ENCODE assay signal across 14 mouse cellular contexts in the genomic region with DNA sequence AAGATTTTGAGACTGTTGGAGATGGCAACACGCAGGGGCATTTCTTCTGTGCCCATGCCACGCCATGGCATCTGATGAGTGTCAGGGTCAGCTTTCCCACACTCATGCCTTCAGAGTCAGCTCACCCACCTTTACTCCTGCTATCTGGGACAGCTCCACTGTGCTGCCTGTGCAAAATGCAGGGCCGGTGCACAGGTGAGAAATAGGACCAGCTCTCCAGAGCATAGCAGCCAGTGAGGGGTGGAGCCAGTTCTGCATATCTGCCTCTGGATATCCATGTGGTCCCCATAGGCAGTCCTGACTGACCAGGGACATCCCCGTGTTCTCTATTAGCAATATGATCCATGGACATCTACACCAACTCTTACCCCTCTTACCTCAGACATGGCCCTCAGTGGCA.
"Had no signal": no experiment of that assay in that cellular context is flagged by ENCODE, and none has a peak within 500 bp of the region (broad histone marks: within the 10 kb centered on the region; RNA-seq: fewer than 3 reads in every experiment).

No protein-coding gene starts in this region.

- H3K36me3 ChIP-seq: kidney, embryonic 15.5 days; liver, embryonic 12.5 days; midbrain, embryonic 10.5 days; neural tube, embryonic 12.5 days had no signal

- DNase-seq: kidney, postnatal 14 days; left cerebral cortex, postnatal 4 days; lung, embryonic 14.5 days; lung, postnatal 10 days; lung, postnatal 4 days; retina, postnatal 1 day; right cerebral cortex, postnatal 4 days; spleen, adult 18-20 months; thymus, postnatal 36 days had no signal

- H3K4me3 ChIP-seq: kidney, embryonic 15.5 days; liver, embryonic 12.5 days; midbrain, embryonic 10.5 days; myocyte; neural tube, embryonic 12.5 days had no signal

- ATAC-seq: liver, embryonic 12.5 days had no signal

- H3K27ac ChIP-seq: kidney, embryonic 15.5 days; liver, embryonic 12.5 days; midbrain, embryonic 10.5 days; neural tube, embryonic 12.5 days had no signal

- H3K4me1 ChIP-seq: kidney, embryonic 15.5 days; liver, embryonic 12.5 days; midbrain, embryonic 10.5 days; neural tube, embryonic 12.5 days had no signal

- H3K4me2 ChIP-seq: kidney, embryonic 15.5 days; liver, embryonic 12.5 days; lung, embryonic 14.5 days; neural tube, embryonic 12.5 days had no signal

- H3K9ac ChIP-seq: kidney, embryonic 15.5 days; liver, embryonic 12.5 days; lung, embryonic 14.5 days; neural tube, embryonic 12.5 days had no signal

- H3K9me3 ChIP-seq: kidney, embryonic 15.5 days; liver, embryonic 12.5 days; midbrain, embryonic 10.5 days; neural tube, embryonic 12.5 days had no signal

- H3K27me3 ChIP-seq: kidney, embryonic 15.5 days; liver, embryonic 12.5 days; neural tube, embryonic 12.5 days had no signal
